Mouse (Mus musculus) frontal cortex, postnatal 25 days (tissue): ENCODE measurements at regions not wholly inside any gene's neighbourhood (a gene's known extent, or its start where the extent isn't known, plus 50 kb on each side); places are given as distances from the start of the nearest gene placed in this dataset.

Experiments
- DNase-seq, 2 experiments: peaks; one replicate each; pipeline ENCODE4 v3.0.0; 2022; ENCODE audit warnings: low spot score in 2 of 2

DNA sequence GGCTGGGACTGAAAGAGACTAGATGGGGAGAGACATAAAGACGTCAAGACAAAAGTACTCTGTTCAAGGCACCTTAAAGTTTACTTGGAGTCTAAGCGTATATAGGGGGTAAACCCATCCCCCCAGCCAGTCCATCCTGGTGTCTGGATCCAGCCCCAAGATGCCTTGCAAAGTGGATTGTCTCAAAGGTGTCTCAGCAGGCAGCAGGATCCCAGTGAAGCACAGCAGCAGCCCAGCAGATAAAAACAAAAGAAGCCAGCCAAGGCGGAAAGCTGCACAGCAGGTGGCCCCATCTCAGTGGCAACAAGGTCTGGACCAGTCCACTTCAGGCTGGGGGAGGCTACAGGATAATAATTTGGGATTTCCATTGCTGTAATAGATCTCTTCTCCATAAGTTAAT, 72.0 kb upstream of the Col5a2 start:
- DNase-seq: no peak

DNA sequence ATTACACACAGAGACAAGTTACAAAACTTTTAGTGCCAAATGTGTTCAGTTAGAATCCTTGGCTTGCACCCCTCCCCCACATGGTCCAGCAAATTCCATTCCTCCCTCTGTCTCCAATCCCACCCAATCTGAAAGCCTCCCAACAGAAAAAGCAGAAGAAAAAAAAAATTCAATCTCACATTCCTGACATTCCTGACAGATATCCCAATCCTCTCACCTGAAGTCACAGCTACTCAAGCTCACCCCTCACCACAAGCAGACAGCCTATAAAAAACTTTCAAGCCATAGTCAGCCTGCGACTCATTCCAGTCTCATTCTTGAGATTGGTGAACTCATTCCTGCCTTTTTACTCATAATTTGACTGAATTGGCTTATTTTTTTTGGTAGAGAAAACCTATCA, 77.4 kb upstream of the Col5a2 start:
- DNase-seq: no peak

DNA sequence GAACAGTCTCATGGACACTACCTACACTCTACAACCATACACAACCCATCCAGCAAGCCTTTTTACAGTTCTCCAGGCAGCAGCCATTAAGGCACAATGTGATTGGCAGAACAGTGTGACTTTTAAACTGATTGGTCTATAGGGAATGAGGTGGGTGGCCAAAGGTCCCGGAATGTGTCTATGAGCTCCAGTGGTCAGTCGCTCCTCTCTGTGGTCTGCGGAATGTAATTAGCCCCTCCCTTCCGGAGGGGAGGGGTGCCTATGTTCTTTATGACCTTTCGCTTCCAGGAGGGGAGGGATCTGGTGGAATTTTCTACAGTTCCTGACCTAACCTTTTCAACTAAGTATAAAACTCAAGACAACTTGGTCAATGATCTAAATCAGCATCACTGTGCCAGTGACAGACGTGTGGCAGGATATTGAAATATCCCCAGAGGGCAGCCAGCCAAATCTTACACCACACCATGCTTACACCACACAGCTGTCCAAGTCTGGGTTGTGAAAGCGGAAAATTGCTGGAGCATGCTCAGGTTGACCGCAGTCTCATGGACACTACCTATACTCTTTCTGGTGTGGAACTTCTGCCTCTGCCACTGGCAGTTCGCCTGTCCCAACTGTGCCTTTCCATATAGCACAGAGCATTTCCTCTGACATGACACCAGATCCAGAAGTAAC, 84.4 kb upstream of the Col5a2 start:
- no peak for DNase-seq

DNA sequence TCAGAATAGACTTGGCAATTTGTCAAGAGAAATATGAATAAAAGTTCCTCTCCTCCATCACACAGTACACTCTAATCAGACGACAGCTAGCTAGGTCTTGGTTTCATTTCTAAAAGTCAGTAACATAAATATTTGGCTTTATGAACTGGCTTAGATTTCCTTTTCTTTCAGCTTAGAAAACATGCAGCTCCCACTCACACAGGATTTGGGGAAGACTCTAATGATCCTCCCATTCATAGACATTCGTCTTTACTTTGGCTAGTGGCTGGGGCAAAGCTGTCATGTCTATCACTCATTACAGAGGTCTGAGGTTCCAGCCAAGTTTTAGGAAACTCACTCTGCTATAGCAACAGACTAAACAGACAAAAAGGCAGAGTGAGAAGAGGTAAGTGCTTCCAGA, 94.2 kb upstream of the Col5a2 start:
- DNase-seq: no peak

DNA sequence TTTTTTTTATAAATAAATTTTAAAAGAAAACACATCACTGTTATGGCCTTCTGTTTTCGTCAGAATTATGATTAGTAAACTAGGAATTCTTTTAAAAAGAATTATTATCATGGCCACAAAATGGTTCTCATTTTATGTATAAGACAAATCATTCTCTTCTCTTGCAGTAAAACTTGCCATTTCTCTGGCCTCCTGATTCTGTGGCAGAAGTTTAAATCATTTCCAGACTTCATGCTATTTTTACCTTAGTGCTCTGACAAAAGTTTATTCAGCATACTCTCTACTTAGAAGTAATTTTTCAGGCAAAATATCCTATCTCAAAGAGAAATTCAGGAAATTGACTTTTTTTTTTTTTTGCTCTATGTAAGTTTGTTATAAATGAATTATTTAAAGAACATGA, 96.3 kb upstream of the Col5a2 start:
- no peak for DNase-seq

- no peak for DNase-seq
Measured at GRCm38 (mm10) chr1:45600011-45600410, 96.9 kb upstream of the Col5a2 start.

DNA sequence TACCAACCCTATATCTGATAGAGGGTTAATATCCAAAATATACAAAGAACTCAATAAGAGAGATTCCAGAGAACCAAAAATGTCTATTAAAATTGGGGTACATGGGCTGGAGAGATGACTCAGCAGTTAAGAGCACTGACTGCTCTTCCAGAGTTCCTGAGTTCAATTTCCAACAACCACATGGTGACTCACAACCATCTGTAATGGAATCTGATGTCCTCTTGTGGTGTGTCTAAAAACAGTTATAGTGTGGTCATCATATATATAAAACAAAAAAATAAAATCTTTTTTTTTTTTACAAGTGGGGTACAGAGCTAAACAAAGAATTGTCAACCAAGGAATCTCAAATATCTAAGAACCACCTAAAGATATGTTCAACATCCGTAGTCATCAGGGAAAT, 102.5 kb upstream of the Col5a2 start:
- no peak for DNase-seq

- no peak for DNase-seq
Measured at GRCm38 (mm10) chr1:45608316-45608715, 105.2 kb upstream of the Col5a2 start.

GRCm38 (mm10) chr1:45619008-45619407, 115.9 kb upstream of the Col5a2 start:
- no peak for DNase-seq

DNA sequence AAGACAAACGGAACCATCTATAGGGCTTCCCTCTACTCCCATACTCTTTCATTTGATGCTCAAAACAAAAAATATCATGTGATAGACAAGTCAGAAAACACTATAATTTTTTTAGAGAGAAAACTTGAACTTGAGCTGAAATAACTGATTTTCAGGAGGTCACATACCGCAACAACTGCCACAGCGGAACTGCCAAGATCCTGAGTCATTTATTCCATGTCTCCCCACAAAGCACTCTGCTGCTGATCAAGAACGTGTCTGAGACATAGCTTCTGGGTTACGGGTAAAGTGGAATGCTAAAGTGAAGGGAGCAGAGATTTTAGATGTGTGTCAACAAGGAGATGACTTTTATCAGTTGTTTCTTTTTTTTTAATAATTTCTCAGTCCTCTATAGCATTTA, 122.8 kb upstream of the Col5a2 start:
- DNase-seq: no peak

GRCm38 (mm10) chr1:45626733-45627132, 123.7 kb upstream of the Col5a2 start:
- DNase-seq: no peak

- DNase-seq: peak in 1 of 2 experiments; percentile 9
Measured at GRCm38 (mm10) chr1:45627840-45628239, 124.8 kb upstream of the Col5a2 start.

DNA sequence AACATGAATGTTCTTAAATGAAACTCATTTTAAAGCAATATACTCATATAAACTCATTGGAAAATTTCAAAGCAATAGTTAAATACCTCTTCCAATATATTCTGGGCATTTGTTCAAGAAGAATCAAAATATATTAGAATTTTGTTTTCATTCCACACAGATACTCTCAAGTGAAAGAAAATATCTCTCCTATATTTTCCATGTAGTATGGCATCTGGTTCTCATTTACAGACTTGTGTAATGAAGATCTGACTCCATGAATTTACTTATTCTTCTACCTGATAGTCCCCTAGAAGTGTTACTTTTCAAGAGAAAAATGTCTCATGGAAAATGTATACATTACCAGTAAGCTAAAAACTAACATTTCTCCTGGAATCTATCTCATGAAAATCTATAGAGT, 144.2 kb upstream of the Col5a2 start:
- DNase-seq: no peak

DNA sequence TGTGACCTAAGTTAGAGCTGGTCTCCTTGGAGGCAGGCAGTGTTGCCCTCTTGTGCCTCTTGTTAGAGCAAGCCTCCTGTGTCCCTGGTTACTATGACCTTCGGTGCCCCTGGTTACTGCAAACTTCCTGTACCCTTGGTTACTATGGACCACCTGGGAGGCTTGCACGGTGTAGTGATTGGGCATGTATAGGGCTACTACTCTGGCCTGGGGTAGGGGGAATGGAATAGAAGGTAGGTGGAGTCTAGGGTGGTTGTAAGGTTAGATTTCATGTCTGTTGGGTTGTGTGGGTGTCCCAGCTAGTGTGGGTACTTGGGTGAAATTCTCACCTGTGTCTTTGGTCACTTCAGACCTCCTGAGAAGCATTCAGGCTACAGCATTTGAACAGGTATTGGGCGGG, 141.7 kb upstream of the Wdr75 start:
- DNase-seq: no peak

GRCm38 (mm10) chr1:45663882-45664520, 131.0 kb upstream of the Wdr75 start:
- DNase-seq: no peak

- peak; percentile 22 to 30 for DNase-seq
Measured at GRCm38 (mm10) chr1:45672443-45673156, 122.4 kb upstream of the Wdr75 start.

GRCm38 (mm10) chr1:45675771-45676439, 119.1 kb upstream of the Wdr75 start:
- DNase-seq: no peak

- no peak for DNase-seq
Measured at GRCm38 (mm10) chr1:45679964-45680709, 114.8 kb upstream of the Wdr75 start.

DNA sequence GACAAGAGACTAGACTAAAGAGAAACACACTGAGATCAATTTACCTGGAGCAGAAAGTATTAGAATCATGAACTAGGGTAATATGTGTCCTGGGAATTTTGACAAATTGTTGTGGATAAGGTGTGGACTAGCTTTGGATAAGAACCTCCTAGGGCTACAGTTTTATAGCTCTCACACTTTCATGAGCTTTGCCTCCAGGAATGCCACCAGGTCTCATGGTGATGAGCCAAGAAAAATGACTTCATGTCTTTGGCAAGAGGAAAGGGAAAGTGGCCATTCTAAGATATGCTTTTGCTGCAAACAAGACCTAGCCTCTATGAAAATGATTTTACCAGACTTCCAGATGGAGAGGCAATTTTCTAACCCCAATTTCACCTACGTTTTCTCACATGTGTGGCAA, 94.1 kb upstream of the Wdr75 start:
- no peak for DNase-seq

DNA sequence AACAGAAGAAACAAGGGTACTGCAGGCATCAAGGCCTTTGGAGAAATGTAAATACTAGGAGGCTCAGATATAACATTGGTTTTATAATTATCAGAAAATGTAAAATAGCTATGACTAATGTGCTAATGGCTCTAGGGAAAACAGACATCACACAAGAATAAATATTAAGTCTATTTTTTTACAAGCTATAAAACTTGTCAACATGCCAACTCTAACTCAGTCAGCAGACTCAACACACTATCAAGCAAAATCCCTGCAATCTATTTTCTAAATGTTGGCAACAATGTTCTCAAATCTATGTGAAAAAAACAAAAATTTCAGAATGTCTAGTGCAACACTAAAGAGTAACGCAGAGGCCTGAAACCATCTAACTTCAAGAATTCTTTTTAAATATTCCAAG, 93.5 kb upstream of the Wdr75 start:
- no peak for DNase-seq

DNA sequence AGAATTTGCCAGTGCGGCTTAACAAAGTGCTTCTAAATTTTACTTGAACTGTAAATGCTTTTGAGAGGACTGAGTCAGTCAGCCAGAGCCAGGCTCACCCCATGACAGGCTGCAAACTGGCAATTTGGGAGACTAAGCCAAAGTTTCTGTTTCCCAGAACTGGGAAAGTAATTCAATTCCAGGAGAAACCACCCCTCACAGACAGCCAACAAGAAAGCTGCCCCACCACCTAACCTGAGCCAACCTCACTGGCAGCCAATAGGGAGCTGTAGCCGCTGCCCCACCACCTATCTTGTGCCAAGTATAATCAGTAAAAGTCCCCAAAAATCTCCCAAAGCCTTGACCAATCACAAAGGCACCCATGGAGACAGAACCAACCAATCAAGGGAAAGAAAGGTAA, 71.6 kb upstream of the Wdr75 start:
- no peak for DNase-seq

DNA sequence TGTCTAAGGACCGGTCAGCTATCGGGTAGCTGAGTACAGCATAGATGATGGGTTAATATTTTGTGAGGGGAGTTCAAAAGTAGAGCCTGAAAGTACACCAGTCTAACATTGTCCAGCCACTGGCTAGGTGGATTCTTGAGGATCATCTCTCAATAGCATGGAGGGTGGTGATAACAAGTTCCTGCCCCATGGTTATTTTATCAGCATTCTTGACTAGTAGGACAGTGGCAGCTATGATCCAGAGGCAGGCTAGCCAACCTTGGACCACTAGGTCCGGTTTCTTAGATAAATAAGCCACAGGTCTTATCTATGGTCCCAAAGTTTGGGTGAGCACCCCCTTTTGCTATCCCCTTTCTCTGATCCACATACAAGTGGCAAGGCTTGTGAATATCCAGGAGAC, 62.0 kb upstream of the Wdr75 start:
- no peak for DNase-seq
